Mouse (Mus musculus): Measurements from ENCODE around the gene F13a1. TPM values are rescaled to one million over a fixed set of nuclear protein-coding genes. Genes with fewer than 3 reads are reported as not detected.

F13a1 gene
- total RNA-seq, 2 experiments from 2014 or later, result 2.5 to 3.7 TPM

GRCm38 (mm10) chr13:36962926-36963325 lies 87.1 kb downstream of the F13a1 start:
- intact Hi-C loops (cut with DNase I), result no loop called here
- DNase-seq (ENCODE audit: extremely low spot score in 1 of 2, low spot score in 2 of 2), result no peak

GRCm38 (mm10) chr13:36958996-36959395 lies 91.0 kb downstream of the F13a1 start:
- peak in 1 of 2 experiments; percentile 14 for DNase-seq (ENCODE audit: extremely low spot score in 1 of 2, low spot score in 2 of 2)
- intact Hi-C loops (cut with DNase I), result no loop called here

GRCm38 (mm10) chr13:36954937-36955336 lies 95.1 kb downstream of the F13a1 start:
- intact Hi-C loops (cut with DNase I), result no loop called here
- no peak for DNase-seq (ENCODE audit: extremely low spot score in 1 of 2, low spot score in 2 of 2)

- intact Hi-C loops (cut with DNase I), result no loop called here
- no peak for DNase-seq (ENCODE audit: extremely low spot score in 1 of 2, low spot score in 2 of 2)
Measured at GRCm38 (mm10) chr13:36953676-36954075, 96.4 kb downstream of the F13a1 start.

- intact Hi-C loops (cut with DNase I), result no loop called here
- DNase-seq (ENCODE audit: extremely low spot score in 1 of 2, low spot score in 2 of 2), result no peak
Measured at GRCm38 (mm10) chr13:36941891-36942290, 108.2 kb downstream of the F13a1 start.

GRCm38 (mm10) chr13:36932066-36932465 lies 118.0 kb downstream of the F13a1 start:
- intact Hi-C loops (cut with DNase I), result no loop called here
- no peak for DNase-seq (ENCODE audit: extremely low spot score in 1 of 2, low spot score in 2 of 2)

- DNase-seq (ENCODE audit: extremely low spot score in 1 of 2, low spot score in 2 of 2), result no peak
- intact Hi-C loops (cut with DNase I), result no loop called here
Measured at GRCm38 (mm10) chr13:36919737-36920136, 130.3 kb downstream of the F13a1 start.

GRCm38 (mm10) chr13:36903885-36904284 lies 146.2 kb downstream of the F13a1 start:
- intact Hi-C loops (cut with DNase I), result no loop called here
- no peak for DNase-seq (ENCODE audit: extremely low spot score in 1 of 2, low spot score in 2 of 2)

GRCm38 (mm10) chr13:36903447-36903846 lies 146.6 kb downstream of the F13a1 start:
- intact Hi-C loops (cut with DNase I), result no loop called here
- DNase-seq (ENCODE audit: extremely low spot score in 1 of 2, low spot score in 2 of 2), result no peak

GRCm38 (mm10) chr13:36901603-36902002 lies 148.4 kb downstream of the F13a1 start:
- intact Hi-C loops (cut with DNase I), result no loop called here
- no peak for DNase-seq (ENCODE audit: extremely low spot score in 1 of 2, low spot score in 2 of 2)

GRCm38 (mm10) chr13:36901016-36901415 lies 149.0 kb downstream of the F13a1 start:
- no peak for DNase-seq (ENCODE audit: extremely low spot score in 1 of 2, low spot score in 2 of 2)
- intact Hi-C loops (cut with DNase I), result no loop called here

GRCm38 (mm10) chr13:36896061-36896460 lies 154.0 kb downstream of the F13a1 start:
- DNase-seq (ENCODE audit: extremely low spot score in 1 of 2, low spot score in 2 of 2), result no peak
- intact Hi-C loops (cut with DNase I), result no loop called here

GRCm38 (mm10) chr13:36893762-36894161 lies 156.3 kb downstream of the F13a1 start:
- intact Hi-C loops (cut with DNase I), result no loop called here

GRCm38 (mm10) chr13:36892216-36892615 lies 157.8 kb downstream of the F13a1 start:
- intact Hi-C loops (cut with DNase I), result no loop called here
- no peak for DNase-seq (ENCODE audit: extremely low spot score in 1 of 2, low spot score in 2 of 2)

More at GRCm38 (mm10) chr13:36893762-36894161, 156.3 kb downstream of the F13a1 start:
- no peak for DNase-seq (ENCODE audit: extremely low spot score in 1 of 2, low spot score in 2 of 2)

- no peak for DNase-seq (ENCODE audit: extremely low spot score in 1 of 2, low spot score in 2 of 2)
- intact Hi-C loops (cut with DNase I), result no loop called here
Measured at GRCm38 (mm10) chr13:36885973-36886372, 164.1 kb downstream of the F13a1 start.

- no peak for DNase-seq (ENCODE audit: extremely low spot score in 1 of 2, low spot score in 2 of 2)
- intact Hi-C loops (cut with DNase I), result no loop called here
Measured at GRCm38 (mm10) chr13:36839111-36839510, 210.9 kb downstream of the F13a1 start.
